Mouse (Mus musculus): ENCODE data around the gene Gimap8. TPM values are rescaled to one million over a fixed set of nuclear protein-coding genes. Genes with fewer than 3 reads are reported as not detected.

Gene Gimap8
- total RNA-seq, 2 experiments from 2014 or later: 1.9 to 2.8 TPM

DNA sequence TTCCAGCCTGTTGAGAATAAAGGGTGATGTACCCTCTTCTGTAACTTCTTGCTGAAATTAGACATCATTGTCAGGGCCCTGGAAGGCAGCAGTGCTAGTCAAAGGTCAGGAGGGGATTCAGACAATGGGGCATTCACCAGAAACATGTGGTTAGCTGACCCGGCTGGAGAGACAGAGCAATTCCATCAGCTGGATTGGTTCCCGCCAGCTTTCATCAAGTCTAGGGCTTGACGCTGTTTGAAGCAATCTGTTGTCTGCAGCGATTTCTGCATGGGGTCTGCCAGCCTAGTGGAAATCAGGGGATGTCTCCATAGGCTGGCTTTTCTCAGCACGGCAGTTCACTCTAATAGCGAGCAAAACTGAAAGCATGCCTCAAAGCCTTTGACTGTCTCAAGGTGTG lies 10.5 kb upstream of the Gimap8 start:
- no peak for DNase-seq

DNA sequence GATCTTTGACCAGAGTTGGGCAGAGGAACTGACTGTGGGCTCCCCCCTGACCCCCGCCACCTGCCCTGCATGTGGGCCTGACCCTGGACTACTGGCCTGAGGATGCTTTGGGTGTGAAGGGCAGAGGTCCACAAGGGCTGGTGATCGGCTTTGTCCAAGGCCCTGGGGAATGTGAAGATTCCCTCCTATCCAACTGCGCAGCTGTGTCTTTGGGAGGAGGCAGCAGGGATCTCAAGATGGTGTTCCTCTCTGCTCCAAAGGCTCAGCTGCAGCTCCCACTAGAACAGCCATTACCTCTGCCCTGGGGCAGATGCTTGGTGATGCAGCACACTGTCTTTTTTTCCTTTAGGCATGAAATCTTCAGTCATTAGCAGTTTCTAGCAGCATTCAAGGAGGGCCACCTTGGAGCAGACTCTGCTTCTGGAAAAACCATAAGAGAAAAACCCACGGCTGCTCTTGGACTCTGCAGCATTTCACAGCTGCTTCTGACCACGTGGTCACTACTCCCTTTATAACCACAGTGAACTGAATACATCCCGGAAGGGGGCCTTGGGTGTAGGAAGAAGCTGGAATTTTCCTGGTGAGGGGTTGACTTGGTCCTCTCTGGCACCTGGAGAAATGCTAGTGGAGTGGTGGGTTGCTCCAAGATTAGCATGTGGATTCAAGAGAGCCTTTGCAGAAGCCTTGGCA lies 9.1 kb upstream of the Gimap8 start:
- intact Hi-C loops (cut with DNase I): no loop called here
- no peak for DNase-seq

More for the DNA sequence above, 10.5 kb upstream of the Gimap8 start:
- intact Hi-C loops (cut with DNase I): no loop called here

DNA sequence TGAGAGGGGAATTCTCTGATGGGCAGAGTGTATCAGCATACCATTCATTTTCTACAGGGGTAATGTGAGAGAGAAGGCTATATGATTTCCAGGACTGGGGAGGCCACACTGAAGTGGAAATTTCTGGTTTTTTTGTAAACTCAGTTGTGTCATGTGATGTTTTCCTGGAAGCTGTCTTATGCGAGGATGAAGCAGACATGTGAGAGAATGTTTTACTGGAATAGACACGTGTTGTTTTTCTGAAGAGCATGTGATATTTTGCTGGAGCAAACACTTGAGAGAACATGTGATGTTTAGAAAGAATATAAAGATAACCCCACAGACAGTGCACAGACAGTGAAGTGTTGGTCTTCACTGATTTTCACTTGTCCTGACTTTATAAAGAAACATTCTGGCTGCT lies 8.5 kb upstream of the Gimap8 start:
- DNase-seq: no peak
- intact Hi-C loops (cut with DNase I): no loop called here

GRCm38 (mm10) chr6:48641391-48641790 lies 5.6 kb upstream of the Gimap8 start:
- no peak for DNase-seq
- intact Hi-C loops (cut with DNase I): no loop called here

DNA sequence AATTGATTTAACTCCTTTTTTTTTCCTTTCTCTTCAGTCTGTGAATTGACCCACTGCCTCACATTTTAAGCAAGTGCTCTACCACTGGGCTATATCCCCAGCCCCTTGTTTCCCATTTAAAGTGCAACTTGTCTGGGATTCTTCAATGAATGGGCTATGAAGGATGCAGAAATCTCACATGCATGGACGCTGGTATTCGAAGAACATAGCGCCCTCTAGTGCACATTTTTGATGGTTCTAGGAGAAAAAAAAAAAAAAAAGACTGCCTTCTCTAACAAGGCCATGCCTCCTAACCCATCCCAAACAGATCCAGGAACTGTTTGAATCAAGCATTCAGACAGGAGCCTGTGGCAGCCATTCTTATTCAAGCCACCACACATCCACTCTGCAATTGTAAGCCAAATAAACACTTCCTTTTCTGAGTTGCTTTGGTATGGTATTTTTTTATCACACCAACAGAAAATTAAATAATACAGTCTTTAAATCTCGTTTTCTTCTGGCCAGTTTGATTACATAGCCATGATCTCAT lies 4.2 kb upstream of the Gimap8 start:
- no peak for DNase-seq
- intact Hi-C loops (cut with DNase I): loop anchor here (1.0 to 2.0 kb wide), 2 partner anchors 60 to 105 kb away; no protein-coding TSS in a partner anchor

- peak; percentile 45 to 59 for DNase-seq
- intact Hi-C loops (cut with DNase I): loop anchor here (2.0 to 5.0 kb wide), 2 partner anchors 127 to 468 kb away; no protein-coding TSS in a partner anchor
These were observed 1.2 kb upstream of the Gimap8 start for GRCm38 (mm10) chr6:48645660-48646308.

- intact Hi-C loops (cut with DNase I): loop anchor here (5.0 kb wide), 1 partner anchor 469 kb away; no protein-coding TSS in a partner anchor
- no peak for DNase-seq
These were observed 734 bp upstream of the Gimap8 start for GRCm38 (mm10) chr6:48646309-48646690.

DNA sequence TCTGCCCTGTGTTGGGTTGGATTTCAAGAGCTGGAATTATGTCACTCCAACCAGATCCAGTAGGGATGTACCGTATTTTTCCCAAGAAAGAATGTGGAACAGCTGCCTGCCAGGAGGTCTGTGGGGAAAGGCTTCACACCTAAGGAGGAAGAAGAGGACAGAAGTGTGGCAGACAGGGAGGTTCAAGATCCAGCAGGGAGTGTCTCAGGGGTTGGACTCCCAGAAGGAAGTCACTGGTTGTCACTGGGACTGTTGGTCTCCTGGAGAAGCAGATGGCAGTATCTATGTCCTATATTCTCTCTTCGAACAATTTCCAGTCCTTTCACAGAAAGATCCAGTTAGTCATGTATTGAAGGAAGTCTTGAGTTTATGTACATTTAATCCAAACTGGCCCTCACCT lies 577 bp downstream of the Gimap8 start:
- intact Hi-C loops (cut with DNase I): loop anchor here (5.0 kb wide), 1 partner anchor 470 kb away; no protein-coding TSS in a partner anchor
- DNase-seq: no peak

DNA sequence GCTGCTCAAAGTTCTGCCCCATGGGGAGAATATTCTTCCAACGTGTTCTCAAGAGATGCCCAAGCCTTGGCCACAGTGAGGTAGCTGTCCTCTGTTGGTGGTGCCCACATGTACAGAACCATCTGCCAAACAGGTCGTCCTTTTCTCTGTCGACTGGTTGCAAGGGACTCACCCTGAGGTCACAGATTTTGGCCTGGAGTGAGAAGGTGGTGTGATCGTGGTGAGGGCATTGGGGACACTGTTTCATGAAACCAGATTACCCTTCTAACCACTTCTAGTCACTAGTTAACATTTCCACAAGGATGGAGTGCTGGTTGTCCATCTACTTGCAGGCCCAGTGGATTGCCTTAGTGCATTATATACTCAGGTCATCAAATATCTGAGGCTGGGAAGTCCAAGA lies 1.7 kb downstream of the Gimap8 start:
- intact Hi-C loops (cut with DNase I): loop anchor here (5.0 kb wide), 1 partner anchor 471 kb away; no protein-coding TSS in a partner anchor
- DNase-seq: no peak

- no peak for DNase-seq
These were observed 3.0 kb downstream of the Gimap8 start for GRCm38 (mm10) chr6:48650041-48650440.

DNA sequence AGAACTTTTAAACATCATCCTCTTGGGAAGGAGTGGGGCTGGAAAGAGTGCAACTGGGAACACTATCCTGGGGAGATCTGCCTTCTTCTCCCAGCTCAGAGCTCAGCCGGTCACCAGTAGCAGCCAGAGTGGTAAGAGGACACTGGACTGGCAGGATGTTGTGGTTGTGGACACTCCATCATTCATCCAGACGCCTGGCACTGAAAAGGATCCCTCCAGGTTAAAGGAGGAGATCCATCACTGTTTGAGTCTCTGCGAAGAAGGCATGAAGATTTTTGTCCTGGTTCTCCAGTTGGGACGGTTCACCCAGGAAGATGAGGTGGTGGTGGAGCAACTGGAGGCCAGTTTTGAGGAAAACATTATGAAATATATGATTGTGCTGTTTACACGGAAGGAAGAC lies 11.7 kb downstream of the Gimap8 start:
- DNase-seq: no peak
- intact Hi-C loops (cut with DNase I): no loop called here

More at GRCm38 (mm10) chr6:48650041-48650440, 3.0 kb downstream of the Gimap8 start:
- intact Hi-C loops (cut with DNase I): no loop called here

- no peak for DNase-seq
- intact Hi-C loops (cut with DNase I): no loop called here
These were observed 17.7 kb downstream of the Gimap8 start for GRCm38 (mm10) chr6:48664750-48665149.

DNA sequence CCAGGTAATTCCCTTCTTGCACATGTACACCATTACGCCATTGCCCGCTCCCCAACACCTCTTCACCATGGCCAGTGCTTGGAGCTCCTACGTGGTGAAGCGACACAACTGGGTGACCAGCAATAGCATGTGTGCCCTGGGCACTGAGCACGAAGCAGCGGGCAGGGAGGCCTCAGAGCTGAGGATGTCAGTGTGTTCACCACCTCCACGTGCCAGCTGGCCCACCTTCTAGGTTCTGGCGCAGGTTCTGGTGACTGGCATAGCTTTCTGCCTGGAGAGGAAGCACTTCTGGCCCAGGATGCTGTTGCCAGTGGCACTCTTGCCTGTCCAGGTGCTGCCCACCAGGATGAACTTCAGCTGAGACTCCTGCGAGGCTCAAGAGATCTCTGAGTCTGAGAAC lies 18.4 kb downstream of the Gimap8 start:
- intact Hi-C loops (cut with DNase I): no loop called here
- no peak for DNase-seq

GRCm38 (mm10) chr6:48666159-48666586 lies 19.1 kb downstream of the Gimap8 start:
- no peak for DNase-seq
- intact Hi-C loops (cut with DNase I): no loop called here

GRCm38 (mm10) chr6:48668022-48668421 lies 21.0 kb downstream of the Gimap8 start:
- intact Hi-C loops (cut with DNase I): no loop called here
- no peak for DNase-seq

DNA sequence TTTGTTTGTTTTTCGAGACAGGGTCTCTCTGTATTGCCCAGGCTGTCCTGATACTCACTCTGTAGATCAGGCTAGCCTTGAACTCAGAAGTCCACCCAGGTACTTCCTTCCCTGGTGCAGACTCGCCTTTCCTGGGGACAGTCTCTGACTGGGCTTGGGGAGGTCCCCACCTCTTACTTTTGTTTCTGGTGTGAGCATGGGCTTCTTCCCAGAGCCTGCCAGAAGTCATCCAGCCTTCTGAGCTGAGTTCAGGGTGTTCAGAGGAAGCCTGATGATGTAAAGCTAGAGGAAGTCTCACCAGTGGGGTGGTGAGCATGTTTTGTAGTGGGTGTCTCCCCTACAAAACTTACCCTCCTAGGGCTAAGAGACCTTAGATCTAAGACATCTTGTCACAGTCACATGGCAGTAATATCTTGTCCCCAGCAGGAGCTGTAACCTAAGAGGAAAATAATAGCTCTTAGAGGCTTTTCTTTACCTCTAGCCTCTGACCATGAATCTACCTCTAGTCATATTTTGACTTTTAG lies 22.5 kb downstream of the Gimap8 start:
- no peak for DNase-seq
- intact Hi-C loops (cut with DNase I): no loop called here

DNA sequence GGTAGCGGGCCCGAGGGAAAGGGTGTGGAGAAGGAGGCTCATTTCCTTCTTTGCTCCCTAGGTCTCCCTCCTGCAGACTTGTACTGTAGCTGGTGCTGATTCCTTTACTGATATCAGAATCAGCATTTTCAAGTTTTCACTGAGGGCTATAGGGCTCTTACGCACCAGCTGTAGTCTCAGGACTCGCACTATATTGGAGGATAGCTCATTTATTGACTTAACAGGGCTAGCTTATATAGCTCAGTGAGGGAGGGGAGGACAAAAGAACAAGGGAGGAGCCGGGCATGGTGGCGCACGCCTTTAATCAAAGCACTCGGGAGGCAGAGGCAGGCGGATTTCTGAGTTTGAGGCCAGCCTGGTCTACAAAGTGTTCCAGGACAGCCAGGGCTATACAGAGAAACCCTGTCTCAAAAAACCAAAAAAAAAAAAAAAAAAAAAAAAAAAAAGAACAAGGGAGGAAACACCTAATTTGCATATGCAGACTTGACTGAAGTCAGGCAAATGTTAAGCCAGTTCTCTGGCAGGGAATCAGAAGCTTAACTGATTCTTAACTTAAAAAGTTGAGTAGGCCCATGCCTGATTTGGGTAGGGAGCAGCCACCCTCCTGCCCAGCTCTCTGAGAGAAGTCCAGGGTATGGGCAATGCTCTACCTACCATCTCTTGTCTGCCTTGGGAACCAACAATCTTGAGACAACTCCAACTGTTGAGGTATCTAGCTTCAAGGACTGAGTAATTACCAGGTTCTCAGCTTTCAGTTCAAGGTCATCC lies 27.4 kb downstream of the Gimap8 start:
- intact Hi-C loops (cut with DNase I): no loop called here
- DNase-seq: no peak

DNA sequence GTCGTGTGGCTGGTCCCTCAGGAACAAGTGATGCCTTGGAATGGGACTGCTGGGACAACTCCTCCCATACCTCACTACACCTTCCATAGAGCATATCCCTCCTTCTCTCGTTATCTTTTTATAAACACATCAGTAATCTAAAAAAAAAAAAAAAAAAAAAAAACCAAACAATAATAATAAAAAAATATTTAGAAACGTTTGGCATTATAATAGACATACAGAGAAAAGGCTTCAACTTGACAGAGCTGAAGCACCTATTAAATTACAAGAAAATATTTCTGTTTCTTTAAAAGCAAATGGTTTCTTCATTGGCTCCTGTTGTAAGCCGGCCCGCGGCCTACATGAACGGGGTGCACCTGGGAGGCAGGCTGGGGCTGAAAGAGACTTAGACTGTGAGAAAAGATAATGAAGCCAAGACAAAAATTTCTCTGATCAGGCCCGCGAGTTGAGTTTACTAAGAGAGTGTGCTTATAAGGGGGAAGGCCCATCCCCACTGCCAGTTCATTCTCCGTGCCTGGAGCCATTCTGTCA lies 28.4 kb downstream of the Gimap8 start:
- intact Hi-C loops (cut with DNase I): no loop called here

GRCm38 (mm10) chr6:48675931-48676859 lies 29.2 kb downstream of the Gimap8 start, which contains the start of gene Gimap9:
Gene Gimap9 (plus strand): TSS chr6:48676129.
- intact Hi-C loops (cut with DNase I): no loop called here
- no peak for DNase-seq

More for the DNA sequence above, 28.4 kb downstream of the Gimap8 start:
- no peak for DNase-seq
